Mouse (Mus musculus): ENCODE measurements around the gene Inafm1. TPM values are rescaled to one million over a fixed set of nuclear protein-coding genes. Genes with fewer than 3 reads are reported as not detected.

The Inafm1 gene
- total RNA-seq, 2 experiments from 2014 or later, result 13.7 to 15.0 TPM

DNA sequence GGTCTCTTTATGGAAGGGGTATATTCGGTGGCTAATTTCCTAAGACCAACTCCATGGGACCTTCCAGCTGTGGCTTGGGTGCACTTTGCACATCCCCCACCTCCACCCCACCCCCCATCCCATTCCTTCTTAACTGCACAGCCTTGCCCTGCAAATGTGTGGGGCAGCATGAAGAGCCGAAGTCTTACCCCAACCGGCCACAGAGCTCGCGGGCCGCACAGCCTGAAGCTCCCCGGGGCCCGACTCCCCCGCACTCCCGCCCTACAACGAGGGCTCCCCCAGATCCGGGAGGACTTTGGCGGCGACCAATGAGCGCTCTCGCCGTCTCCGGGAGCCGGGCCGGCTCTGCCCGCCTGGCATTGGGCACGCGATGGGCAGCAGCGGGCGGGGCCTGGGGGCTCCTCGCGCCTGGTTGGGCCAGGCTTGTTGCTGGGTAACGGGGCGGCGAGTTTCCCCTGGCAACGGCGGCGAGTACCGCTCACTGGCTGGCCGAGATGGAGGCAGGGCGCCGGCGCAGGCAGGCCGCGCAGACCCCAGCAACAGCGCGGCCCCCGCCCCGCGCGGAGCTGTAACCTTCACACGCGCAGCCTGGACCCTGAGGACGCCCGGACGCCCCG is 26.1 kb upstream of the Inafm1 start:
- peak; percentile 78 for DNase-seq (ENCODE audit: low spot score)
- intact Hi-C loops (cut with DNase I), result no loop called here

DNA sequence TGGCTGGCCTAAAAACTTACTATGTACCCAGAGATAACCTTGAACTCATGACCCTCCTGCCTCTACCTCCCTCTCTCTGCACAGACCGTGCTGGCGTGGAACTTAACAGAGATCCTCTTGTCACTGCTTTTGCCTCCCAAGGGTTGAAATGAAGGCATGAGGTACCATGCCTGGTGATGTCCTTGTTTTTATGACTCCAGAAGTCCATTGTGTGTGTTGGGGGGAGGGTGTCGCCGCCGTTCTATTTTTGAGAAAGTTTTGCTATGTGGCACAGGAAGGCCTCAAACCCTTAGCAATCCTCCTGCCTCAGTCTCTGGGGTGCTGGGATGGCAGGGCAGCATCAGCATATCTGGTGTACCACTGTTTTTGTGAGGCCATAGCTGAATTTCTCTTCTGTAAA is 25.5 kb upstream of the Inafm1 start:
- intact Hi-C loops (cut with DNase I), result no loop called here
- DNase-seq (ENCODE audit: low spot score), result no peak

DNA sequence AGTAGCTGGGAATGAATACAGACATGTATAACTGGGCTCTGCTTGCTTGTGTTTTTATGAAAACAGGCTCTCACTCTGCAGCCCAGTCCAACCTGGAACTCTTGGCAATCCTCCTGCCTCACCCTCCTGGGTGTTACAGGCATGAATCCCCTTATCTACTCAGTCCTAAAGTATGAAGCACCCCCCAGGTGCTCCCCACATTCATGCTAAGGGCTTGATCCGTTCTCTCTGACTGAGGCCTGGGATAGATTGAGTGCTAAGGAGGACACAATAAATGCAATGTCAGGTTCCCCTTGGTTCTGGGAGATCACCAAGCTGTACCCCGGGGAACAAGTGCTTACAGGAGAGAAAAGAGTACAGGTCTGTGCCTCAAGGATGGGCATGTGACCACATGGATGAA is 24.2 kb upstream of the Inafm1 start:
- no peak for DNase-seq (ENCODE audit: low spot score)
- intact Hi-C loops (cut with DNase I), result loop anchor here (2.0 kb wide), 1 partner anchor 13 kb away; no protein-coding TSS in a partner anchor

DNA sequence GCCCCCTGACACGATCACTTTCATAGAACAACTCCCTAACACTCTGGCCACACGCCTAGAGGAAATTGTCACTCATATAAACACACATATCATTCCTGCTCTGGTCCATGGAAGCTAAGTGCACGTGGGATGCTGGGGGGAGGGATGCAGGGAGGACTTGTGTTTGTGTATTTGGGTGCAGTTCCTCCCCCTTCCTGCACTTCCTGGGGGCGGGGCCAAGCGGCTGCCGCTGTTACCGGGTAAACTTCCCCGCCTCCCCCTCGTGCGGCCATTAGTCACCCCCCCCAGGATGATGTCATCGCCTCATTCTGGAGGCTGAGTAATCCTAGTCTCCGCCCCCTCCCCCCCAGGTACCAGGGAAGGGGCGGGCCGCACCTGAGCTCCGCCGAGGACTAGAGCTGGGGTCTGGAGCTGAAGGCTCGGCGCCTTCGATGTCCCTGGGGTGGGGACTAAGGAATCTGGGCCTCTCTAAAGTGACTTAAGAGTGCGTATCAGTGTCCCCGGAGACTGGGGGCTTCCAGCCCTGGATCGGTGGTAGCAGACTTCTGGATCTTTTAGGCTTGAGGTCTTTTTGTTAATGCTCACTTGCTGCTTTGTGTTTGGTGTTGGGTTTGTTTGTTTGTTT is 23.5 kb upstream of the Inafm1 start:
- intact Hi-C loops (cut with DNase I), result loop anchor here (2.0 kb wide), 1 partner anchor 14 kb away; no protein-coding TSS in a partner anchor
- peak; percentile 84 for DNase-seq (ENCODE audit: low spot score)

- intact Hi-C loops (cut with DNase I), result loop anchor here (2.0 kb wide), 1 partner anchor 15 kb away; no protein-coding TSS in a partner anchor
These were observed 22.7 kb upstream of the Inafm1 start for GRCm38 (mm10) chr7:16296146-16296545.

DNA sequence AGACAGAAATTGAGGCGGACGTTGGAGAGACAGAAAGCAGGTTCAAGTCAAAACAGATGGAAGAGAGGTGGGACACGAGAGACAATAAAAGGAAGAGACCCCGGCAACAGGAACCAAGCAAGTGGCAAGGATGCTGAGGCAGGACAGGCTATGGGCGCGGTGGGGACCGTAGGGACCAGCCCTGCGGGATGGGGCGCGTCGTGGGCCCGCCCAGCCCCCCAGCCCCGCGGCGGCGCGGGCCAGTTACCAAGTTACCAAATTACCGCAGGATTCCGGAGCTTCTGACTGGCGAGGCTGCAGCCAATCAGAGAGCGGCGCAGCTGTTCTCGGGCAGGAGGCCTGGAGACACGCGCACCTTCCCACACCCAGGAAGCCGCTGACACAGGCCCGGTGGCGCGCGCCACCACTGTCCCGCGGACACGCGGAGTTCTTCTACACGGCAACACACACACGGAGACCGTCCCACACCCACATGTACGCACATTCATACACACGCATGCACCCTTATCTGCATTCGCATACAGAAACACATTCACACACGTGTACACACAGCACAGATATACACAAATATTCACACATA is 22.0 kb upstream of the Inafm1 start:
- intact Hi-C loops (cut with DNase I), result no loop called here
- DNase-seq (ENCODE audit: low spot score), result peak; percentile 74

More at GRCm38 (mm10) chr7:16296146-16296545, 22.7 kb upstream of the Inafm1 start:
- DNase-seq (ENCODE audit: low spot score), result no peak

GRCm38 (mm10) chr7:16294837-16295236 is 21.4 kb upstream of the Inafm1 start:
- intact Hi-C loops (cut with DNase I), result loop anchor here (1.0 kb wide), 2 partner anchors 31 to 78 kb away; no protein-coding TSS in a partner anchor
- peak; percentile 94 for DNase-seq (ENCODE audit: low spot score)

DNA sequence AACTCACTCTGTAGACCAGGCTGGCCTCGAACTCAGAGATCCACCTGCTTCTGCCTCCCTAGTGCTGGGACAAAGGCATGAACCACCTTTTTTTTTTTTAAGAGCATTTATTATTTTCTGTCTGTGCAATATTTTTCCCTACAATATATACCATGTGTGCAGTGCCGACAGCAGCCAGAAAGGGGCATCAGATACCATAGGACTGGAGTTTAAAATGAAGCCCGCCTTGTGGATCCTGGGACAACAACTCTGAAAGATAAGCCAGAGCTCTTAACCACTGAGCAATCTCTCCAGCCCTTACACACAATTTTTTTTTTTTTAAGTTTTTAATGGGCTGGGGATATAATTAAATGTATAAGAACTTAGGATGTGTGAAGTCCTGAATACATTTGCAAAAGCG is 20.9 kb upstream of the Inafm1 start:
- no peak for DNase-seq (ENCODE audit: low spot score)
- intact Hi-C loops (cut with DNase I), result loop anchor here (1.0 kb wide), 2 partner anchors 32 to 79 kb away; no protein-coding TSS in a partner anchor

DNA sequence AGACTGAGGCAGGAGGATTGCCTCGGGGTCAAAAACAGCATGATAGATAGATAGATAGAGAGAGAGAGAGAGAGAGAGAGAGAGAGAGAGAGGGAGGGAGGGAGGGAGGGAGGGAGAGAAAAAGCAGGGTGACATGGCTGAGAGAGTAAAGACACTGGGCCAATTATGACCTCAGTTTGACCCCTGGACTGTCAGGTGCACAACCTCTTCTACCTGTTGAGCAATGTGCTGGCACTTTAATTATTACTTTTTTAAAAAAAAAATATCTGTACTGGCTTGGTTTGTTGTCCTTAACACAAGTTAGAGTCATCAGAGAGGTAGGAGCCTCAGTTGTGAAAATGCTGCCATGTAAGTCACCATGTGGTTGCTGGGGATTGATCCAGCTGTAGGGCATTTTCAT is 14.4 kb upstream of the Inafm1 start:
- DNase-seq (ENCODE audit: low spot score), result no peak
- intact Hi-C loops (cut with DNase I), result no loop called here

DNA sequence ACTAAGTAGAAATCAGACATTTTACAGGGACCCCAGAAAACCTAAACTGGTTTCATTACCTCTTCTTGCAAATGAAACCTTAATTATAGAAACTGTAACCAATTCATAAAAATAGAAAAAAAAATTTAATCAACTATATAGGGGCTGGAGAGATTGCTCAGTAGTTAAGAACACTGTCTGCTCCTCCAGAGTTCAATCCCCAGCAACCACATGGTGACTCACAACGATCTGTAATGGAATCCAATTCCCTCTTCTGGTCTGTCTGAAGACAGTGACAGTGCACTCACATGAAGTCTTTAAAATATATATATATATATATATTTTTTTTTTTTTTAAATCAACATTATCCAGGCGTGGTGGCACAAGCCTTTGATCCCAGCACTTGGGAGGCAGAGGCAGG is 13.6 kb upstream of the Inafm1 start:
- intact Hi-C loops (cut with DNase I), result no loop called here
- no peak for DNase-seq (ENCODE audit: low spot score)

DNA sequence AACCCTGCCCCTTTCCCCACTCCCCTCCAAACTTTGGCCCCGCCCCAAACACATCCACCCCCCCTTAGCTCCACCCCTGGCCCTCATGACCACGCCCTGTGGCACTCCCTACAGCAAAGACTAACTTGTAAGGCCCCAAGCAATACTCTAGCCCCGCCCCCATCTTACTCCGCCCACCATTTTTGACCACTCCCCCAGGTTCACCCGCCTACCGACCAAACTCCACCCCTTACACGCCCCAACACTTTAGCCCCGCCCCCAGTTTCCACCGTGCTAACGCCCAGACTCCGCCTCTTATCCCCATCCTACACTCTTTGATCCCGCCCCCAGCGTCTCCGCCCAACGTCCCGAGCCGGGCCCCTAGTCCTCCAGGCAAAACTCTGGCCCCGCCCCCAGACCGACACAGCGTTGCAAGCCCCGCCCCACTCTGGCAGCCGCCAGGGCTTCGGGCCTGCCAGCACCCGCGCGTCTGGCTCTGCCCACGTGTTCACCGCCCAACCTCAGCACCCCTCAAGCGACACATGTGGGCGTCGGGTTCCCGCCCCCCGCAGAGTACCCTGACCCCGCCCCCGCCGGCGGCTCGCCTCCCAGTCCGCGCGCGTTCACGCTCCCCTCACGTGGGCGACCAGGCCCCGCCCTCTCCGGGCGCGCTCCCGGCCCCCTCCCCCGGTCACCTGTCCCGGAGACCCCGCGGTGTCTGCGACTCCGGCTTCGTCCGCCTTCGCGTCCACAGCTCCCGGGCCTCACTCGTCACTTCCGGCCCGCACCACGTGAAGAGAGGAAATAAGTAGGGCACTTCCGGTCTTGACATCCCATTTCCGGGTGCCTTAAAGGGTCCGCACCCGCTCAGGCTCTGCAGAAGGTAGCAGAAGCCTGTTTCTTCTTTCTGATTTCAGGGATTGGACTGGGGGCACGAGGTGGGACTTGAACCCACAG is 12.9 kb upstream of the Inafm1 start, which contains the start of gene Ccdc9:
Gene Ccdc9 (minus strand): TSS at position 770 of the 936 bp plus-strand sequence.
- intact Hi-C loops (cut with DNase I), result no loop called here
- DNase-seq (ENCODE audit: low spot score), result peak; percentile 99

- DNase-seq (ENCODE audit: low spot score), result peak; percentile 75
- intact Hi-C loops (cut with DNase I), result no loop called here
These were observed 12.1 kb upstream of the Inafm1 start for GRCm38 (mm10) chr7:16285450-16286025.

- intact Hi-C loops (cut with DNase I), result no loop called here
- no peak for DNase-seq (ENCODE audit: low spot score)
These were observed 11.5 kb upstream of the Inafm1 start for GRCm38 (mm10) chr7:16284904-16285303.

DNA sequence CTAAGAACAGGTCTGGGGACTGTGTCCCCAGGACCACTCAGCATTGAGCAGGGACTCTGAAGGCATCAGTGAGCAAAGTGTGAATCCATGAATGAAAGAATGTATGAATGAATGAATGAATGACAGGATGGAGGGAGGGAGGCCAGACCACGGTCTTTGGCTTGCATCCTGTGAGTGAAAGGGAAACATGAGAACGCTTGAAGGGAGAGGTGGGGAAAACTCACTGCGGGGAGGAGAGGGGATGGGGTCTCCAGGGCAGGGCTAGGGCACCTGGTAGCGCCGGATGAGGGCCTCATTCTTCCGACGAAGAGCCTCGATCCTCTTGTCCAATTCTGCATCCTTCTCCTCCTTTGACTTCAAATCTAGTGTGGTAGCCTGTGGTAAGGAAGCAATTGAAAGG is 10.6 kb upstream of the Inafm1 start:
- intact Hi-C loops (cut with DNase I), result no loop called here
- no peak for DNase-seq (ENCODE audit: low spot score)

DNA sequence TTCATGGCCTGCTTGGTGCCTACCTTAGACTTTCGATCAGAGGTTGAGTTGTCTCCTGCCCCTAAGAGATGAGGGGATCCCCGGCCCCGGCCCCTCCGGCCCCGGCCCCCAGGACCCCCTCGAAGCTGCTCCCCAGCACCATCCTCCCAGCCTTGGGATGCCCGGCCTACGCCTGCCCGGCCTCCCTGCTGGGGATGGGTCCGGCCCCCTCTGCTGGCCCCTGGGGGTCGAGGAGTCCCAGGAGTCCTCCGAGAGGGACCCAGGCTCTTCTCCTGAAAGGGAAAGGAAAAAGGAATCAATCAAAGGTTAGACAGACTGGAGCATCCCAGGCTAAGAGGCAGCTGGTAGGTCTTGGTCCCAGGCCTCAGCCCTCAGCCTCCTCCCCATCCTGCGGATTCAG is 8.9 kb upstream of the Inafm1 start:
- intact Hi-C loops (cut with DNase I), result no loop called here
- no peak for DNase-seq (ENCODE audit: low spot score)

GRCm38 (mm10) chr7:16280721-16281120 is 7.3 kb upstream of the Inafm1 start:
- no peak for DNase-seq (ENCODE audit: low spot score)
- intact Hi-C loops (cut with DNase I), result no loop called here

DNA sequence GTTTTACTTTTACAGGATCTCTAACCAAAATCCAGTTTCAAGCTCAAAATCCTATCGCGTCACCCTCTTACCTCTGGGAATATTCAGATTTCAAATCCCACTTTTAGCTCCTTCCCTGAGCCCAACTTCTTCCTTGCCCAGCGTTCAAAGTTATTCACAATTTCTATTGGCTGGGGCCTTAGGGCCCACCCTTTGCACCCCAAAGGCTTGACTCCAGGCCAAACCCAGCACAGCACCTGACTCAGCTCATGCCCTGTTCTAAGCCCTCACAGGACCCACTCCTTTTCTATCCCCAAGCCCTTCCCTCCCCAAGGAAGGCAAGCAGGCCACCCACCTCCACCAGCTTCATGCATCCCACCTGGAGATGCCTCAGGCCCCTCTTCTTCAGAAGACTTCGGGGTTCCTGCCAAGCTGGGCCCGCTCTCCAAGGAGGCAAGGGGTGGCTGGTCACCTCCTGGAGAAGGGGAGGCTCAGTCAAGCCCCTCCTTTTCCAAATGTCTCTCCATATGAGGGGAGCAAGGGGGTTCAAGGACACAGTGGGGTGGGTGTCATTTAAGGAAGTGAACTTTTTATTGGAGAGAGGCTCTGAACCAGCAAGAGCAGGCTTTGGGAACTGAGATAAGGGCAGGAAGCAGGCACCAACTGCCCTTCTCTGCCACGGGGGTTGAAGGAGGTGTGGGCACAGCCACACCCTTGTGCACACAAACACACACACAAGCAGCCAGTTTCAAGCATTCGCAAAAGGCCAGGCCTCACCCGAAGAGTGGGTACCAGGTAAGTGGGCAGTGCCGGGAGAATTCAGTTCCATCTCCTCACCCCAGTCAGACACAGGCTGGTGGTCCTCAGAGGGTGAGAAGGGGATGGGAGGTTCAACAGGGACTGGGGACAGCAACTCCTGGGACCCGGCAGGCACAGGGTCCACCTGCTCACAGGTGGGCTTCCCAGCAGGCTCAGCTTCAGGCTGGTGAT is 1.8 kb upstream of the Inafm1 start:
- no peak for DNase-seq (ENCODE audit: low spot score)
- intact Hi-C loops (cut with DNase I), result loop anchor here (10.0 kb wide), 1 partner anchor 330 kb away; the partner anchor contains the start of gene Nop53

DNA sequence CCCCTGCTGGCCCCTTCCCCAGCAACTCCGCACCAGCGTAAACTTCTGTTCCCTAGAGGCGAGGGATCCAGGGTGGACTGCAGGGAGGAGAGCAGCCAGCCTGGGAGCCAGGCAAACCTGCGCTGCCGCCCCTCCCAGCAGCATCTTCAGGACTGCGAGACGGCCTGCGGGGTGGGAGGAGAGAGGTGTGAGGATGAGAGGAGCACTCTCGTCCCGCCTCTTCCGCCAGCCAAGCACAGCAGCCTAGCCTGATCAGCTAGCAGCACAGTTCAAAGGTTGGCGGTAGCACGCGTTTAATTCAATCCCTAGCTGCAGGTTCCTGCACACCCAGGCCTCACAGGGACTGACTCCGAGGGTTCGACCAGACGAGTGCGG is 336 bp upstream of the Inafm1 start:
- peak; percentile 62 for DNase-seq (ENCODE audit: low spot score)
- intact Hi-C loops (cut with DNase I), result loop anchor here (10.0 kb wide), 1 partner anchor 329 kb away; the partner anchor contains the start of gene Nop53
